Mouse (Mus musculus) gonadal fat pad, adult 2 months (tissue): ENCODE measurements around the gene Kcnc2. TPM values are rescaled to one million over a fixed set of nuclear protein-coding genes. Genes with fewer than 3 reads are reported as not detected.

Source experiments
- DNase-seq: peaks from one replicate; pipeline ENCODE4 v3.0.0-alpha.2; 2012; ENCODE audit warnings: low read depth
- polyA plus RNA-seq: library from polyadenylated mRNA; depleted of rRNA; stranded (reverse); fragments of >200 nt; gene quantifications from 2 replicates; pipeline ENCODE4 v1.2.3, GENCODE M21; 2012; rRNA removed

Gene Kcnc2
- polyA plus RNA-seq, 1 experiment: 1.1 TPM

- no peak for DNase-seq
These were observed 123.6 kb downstream of the Kcnc2 start for GRCm38 (mm10) chr10:112394399-112394970.

- DNase-seq: no peak
These were observed 126.3 kb downstream of the Kcnc2 start for GRCm38 (mm10) chr10:112397194-112397593.

GRCm38 (mm10) chr10:112400591-112401404, 129.9 kb downstream of the Kcnc2 start:
- no peak for DNase-seq

- DNase-seq: no peak
These were observed 138.6 kb downstream of the Kcnc2 start for GRCm38 (mm10) chr10:112409525-112409924.

GRCm38 (mm10) chr10:112423327-112423726, 152.4 kb downstream of the Kcnc2 start:
- no peak for DNase-seq

- no peak for DNase-seq
These were observed 166.0 kb downstream of the Kcnc2 start for GRCm38 (mm10) chr10:112436950-112437349.

- DNase-seq: no peak
These were observed 173.7 kb downstream of the Kcnc2 start for GRCm38 (mm10) chr10:112444640-112445039.

- no peak for DNase-seq
These were observed 180.0 kb downstream of the Kcnc2 start for GRCm38 (mm10) chr10:112450910-112451309.

GRCm38 (mm10) chr10:112468689-112469384, 197.9 kb downstream of the Kcnc2 start:
- no peak for DNase-seq

- no peak for DNase-seq
These were observed 203.3 kb downstream of the Kcnc2 start for GRCm38 (mm10) chr10:112474122-112474810.

GRCm38 (mm10) chr10:112481461-112481860, 210.5 kb downstream of the Kcnc2 start:
- no peak for DNase-seq

- DNase-seq: no peak
These were observed 211.1 kb downstream of the Kcnc2 start for GRCm38 (mm10) chr10:112481921-112482607.

GRCm38 (mm10) chr10:112484387-112485105, 213.6 kb downstream of the Kcnc2 start:
- DNase-seq: no peak

- no peak for DNase-seq
These were observed 214.9 kb downstream of the Kcnc2 start for GRCm38 (mm10) chr10:112485819-112486218.

- no peak for DNase-seq
These were observed 217.8 kb downstream of the Kcnc2 start for GRCm38 (mm10) chr10:112488751-112489150.

Other genes with a start within 250 kb of the Kcnc2 start
- gene Glipr1l1, start 210.9 kb upstream of the Kcnc2 start, polyA plus RNA-seq: 0.19 TPM in 1 of 2 replicates, not detected in the other
- 0.11 TPM in 1 of 2 replicates, not detected in the other for gene Glipr1l2, start 187.8 kb upstream of the Kcnc2 start, polyA plus RNA-seq
- gene Glipr1l3, start 110.8 kb upstream of the Kcnc2 start, polyA plus RNA-seq: 0.29 TPM in 1 of 2 replicates, not detected in the other
- 0.19 and 0.42 TPM in 2 replicates for gene Caps2, start 107.5 kb upstream of the Kcnc2 start, polyA plus RNA-seq